Mouse (Mus musculus): ENCODE measurements around the gene Aldh18a1. TPM values are rescaled to one million over a fixed set of nuclear protein-coding genes. Genes with fewer than 3 reads are reported as not detected.
"Not testable (repeated sequence)": the region's sequence is repeated elsewhere in the genome, so short reads cannot be mapped to it uniquely, and the experiment has no call there.

Aldh18a1 gene
- 10 to 100 TPM; 19.2 to 35.1 TPM for total RNA-seq (2021)
- long read RNA-seq, experiment 1, transcript Aldh18a1-201 (19 exons, 3,527 nt) = major isoform, 39 of 80 reads
- long read RNA-seq, experiment 1, partial matches to known transcripts = 3 of 80 reads
- long read RNA-seq, experiment 1, other reads (novel, unspliced or antisense) = 33 of 80 reads
- long read RNA-seq, experiment 2, transcript Aldh18a1-201 (19 exons, 3,527 nt) = major isoform, 5 of 12 reads
- long read RNA-seq, experiment 2, partial matches to known transcripts = 5 of 12 reads
- long read RNA-seq, experiment 2, other reads (novel, unspliced or antisense) = 2 of 12 reads

DNA sequence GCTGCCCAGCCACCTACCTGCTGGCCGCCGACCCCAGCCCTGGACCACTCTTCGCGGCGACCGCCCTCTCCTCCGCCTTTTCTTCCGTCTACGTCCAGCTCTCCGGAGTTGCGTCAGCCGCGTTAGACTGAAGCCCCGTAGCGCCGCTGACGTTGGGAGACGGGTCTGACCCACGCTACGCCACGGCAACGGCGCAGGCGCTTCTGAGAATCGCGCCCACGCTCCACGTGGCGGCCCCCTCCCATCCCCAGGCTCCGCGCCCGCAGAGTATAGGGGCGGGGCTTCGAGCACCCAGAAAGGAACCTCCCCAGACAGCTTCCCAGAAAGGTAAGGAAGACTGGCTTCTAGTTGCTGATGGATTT lies at the start of gene Aldh18a1:
Gene Aldh18a1 (minus strand): TSS at position 171 of the 362 bp plus-strand sequence.
- DNase-seq = peak; percentile 95 to 96

DNA sequence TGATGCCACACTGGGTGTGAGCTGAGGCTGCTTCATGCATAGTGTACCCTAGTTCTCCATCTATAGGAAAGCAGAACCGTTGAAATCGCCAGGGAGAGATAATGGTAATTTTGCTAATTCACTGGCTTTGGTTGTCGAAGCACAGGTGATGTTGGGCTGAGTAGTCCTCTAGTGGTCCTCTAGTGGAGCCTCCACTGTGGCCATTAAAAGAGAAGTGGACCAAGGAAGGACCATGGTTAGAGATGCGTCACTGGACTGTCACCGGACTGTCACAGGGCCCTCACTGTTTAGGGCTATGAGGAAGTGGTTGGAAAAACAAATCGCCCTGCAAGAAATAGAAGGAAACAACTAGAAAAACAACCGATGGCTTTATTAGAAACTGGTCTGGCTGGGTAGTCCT lies 49.3 kb upstream of the Aldh18a1 start:
- no peak for DNase-seq

DNA sequence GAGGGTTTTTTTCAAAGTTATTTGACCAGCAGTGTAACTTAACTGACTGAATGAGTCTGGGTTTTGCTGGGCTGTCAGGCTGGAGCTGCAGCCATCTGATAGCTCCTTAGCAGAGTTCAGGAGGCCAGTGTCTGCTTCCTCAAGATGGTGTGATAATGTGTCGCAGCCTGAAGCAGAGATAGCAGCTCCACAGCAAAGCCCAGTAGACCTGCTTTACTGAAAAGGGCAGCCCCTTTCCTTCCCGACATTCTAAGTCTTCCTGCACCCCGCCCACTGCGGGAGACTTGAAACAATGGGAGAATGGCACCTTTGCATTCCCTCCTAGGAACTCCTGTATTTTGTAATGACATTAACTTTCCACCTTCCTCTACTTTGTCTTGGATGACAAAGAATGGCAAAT lies 48.8 kb upstream of the Aldh18a1 start:
- DNase-seq = peak; percentile 36 to 47

- no peak for DNase-seq
These were observed 44.9 kb upstream of the Aldh18a1 start for GRCm38 (mm10) chr19:40633144-40633543.

DNA sequence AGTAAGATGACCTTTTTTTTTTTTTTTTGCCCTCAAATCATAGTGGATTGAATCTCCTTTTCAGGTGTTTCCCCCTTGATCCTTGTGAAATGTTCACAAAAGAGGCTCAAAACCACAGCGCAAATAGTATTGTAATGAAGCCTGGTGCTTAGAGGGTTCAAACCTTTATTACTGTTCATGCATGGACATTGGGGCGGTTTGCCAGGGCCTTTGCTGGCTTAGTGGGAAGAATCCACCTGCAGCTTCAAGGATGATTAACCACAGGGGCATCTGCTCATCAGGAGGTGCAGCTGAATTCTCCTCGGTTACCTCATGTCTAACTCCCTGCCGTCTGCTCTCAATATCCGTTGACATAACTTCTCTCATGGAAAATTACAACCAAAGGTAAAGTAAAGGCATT lies 44.4 kb upstream of the Aldh18a1 start:
- DNase-seq = no peak

DNA sequence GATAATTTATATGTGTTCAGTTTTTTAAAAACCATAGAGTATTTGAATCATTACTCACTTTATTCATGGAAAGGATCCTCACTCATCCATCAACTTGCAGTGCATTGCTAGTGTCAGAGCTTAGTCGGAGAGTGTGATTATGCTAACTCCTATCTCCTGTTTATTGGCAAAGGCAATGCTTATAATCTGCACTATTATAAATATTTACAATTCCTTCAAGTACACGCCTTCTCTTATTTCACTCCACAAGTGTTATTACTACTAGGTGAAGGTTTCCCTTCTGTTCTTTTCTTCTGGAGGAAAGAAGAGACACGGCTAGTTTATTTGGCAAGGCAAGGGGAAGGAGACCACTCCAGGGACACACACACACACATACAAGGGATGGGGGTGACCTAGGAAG lies 43.9 kb upstream of the Aldh18a1 start:
- DNase-seq = no peak

GRCm38 (mm10) chr19:40630606-40631005 lies 42.3 kb upstream of the Aldh18a1 start:
- DNase-seq = no peak

- DNase-seq = peak; percentile 20 to 29
These were observed 41.8 kb upstream of the Aldh18a1 start for GRCm38 (mm10) chr19:40630096-40630495.

DNA sequence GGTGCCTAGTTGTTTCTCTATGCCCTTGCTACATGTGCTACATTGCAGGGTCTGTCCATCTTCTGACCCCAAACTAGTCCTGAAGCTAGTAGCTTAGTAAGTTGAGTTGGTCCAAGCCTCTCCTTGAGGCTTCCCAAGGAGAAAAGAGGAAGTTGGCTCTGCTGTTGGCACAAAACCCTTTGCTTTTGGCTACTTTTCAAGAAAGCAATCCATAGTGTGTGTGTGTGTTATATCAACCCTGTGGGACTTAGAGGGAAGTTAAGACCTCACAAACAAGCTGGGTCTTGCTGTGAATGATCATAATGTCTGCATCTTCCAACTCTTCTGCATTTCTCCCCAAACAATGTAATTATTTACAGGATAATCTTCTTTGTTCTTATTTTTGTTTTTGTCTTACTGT lies 40.7 kb upstream of the Aldh18a1 start:
- DNase-seq = no peak

GRCm38 (mm10) chr19:40625935-40626334 lies 37.7 kb upstream of the Aldh18a1 start:
- DNase-seq = no peak

GRCm38 (mm10) chr19:40621616-40622015 lies 33.4 kb upstream of the Aldh18a1 start:
- DNase-seq = not testable (repeated sequence)

- no peak for DNase-seq
These were observed 27.8 kb upstream of the Aldh18a1 start for GRCm38 (mm10) chr19:40616021-40616420.

DNA sequence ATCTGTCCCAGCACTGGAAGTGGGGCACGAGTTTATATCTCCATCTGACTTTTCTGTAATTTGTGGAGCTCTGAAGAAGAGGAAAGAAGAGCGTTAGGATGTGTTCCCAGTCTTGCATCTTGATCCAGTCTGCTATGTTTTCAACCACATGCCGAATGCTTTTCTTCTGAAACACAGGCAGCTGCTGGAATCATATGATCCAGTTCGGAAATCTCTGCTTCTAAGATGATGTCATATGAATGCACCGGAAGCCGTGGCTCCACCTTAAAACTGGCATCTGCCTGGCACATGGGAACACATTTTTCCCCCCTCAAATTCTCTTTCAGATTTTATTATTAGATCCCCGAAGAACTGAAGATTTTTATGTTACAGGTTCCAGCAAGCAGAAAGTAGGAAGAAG lies 26.5 kb upstream of the Aldh18a1 start:
- no peak for DNase-seq

DNA sequence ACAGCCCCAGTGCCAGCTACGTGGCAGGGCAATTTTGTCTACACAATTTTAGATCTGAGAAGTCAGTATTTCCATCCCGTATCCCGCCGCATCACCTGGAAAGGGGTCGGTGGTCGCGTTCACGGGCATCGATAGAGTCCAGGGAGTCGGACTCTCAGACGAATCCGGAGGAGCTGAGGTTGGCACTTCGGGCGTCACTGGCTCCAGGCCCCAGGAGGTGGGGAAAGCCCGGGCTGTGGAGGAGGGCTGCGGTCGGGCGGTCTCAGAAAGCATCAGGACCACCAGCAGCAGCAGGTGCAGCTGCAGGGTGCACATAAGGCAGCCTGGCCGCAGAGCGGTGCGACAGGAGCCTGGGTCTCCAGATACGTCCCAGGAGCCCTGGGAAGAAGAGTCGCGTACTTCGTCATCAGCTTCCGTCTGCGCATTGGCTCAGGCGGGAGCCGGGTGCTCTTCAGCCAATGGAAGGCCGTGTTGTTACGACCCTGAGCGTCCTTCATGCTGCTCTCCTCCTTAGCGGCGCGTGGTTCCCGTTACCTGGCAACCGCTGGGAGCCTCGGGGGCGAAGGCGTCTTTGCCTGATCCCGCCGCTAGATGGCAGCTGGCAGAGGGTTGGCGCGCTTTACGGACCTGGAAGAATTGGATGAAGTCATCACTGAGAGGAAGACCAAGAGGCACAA lies 23.7 kb upstream of the Aldh18a1 start, which contains the start of the genes Tctn3 and Entpd1:
Gene Tctn3 (minus strand): TSS at position 404 of the 677 bp plus-strand sequence.
Gene Entpd1 (plus strand): TSS at position 537 of the 677 bp plus-strand sequence.
- peak; percentile 97 for DNase-seq

DNA sequence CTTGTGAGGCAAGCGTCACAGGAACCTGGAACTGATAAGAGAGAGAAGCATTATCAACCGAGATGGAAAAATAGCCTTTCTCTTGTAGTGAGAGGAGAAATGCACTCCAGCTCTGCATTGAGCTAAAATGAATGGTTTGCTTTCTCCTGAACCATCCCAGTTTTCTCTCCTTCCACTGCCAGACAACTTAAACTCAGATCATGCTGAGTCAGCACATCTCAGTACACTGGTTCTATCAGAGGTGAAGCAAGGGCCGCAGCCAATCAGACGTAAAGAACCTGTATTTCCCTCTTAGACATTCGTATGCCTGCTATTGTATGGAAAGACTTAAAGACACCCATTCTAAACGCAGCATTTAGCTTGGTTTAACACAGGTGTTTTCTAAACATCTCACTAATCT lies 19.4 kb upstream of the Aldh18a1 start:
- DNase-seq = no peak

- no peak for DNase-seq
These were observed 16.9 kb upstream of the Aldh18a1 start for GRCm38 (mm10) chr19:40605189-40605588.

GRCm38 (mm10) chr19:40601870-40602269 lies 13.6 kb upstream of the Aldh18a1 start:
- DNase-seq = no peak

- DNase-seq = peak; percentile 11 to 31
These were observed 12.6 kb upstream of the Aldh18a1 start for GRCm38 (mm10) chr19:40600846-40601245.

- DNase-seq = peak; percentile 14 to 28
These were observed 7.6 kb upstream of the Aldh18a1 start for GRCm38 (mm10) chr19:40595831-40596230.

DNA sequence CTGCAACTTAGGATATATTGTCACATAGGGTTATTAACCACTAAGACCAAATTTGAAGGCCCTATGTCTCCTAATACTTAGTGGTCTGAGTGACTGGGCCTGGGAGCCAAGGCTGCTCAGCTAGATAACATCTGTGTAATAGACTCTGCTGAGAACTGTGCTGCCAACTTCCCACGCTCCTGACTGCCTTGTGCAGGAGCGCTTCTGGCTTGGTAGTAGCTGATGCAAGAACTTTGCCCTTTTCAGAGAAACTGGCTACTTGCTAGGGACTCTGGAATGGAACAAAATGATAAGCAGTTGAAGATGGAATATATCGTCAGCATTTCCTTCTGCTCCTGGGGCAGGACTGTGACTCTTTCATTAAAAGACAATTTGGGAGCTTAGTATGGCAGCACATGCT lies 7.0 kb upstream of the Aldh18a1 start:
- DNase-seq = peak; percentile 9 to 10

GRCm38 (mm10) chr19:40589530-40589880 lies 1.2 kb upstream of the Aldh18a1 start:
- DNase-seq = no peak

DNA sequence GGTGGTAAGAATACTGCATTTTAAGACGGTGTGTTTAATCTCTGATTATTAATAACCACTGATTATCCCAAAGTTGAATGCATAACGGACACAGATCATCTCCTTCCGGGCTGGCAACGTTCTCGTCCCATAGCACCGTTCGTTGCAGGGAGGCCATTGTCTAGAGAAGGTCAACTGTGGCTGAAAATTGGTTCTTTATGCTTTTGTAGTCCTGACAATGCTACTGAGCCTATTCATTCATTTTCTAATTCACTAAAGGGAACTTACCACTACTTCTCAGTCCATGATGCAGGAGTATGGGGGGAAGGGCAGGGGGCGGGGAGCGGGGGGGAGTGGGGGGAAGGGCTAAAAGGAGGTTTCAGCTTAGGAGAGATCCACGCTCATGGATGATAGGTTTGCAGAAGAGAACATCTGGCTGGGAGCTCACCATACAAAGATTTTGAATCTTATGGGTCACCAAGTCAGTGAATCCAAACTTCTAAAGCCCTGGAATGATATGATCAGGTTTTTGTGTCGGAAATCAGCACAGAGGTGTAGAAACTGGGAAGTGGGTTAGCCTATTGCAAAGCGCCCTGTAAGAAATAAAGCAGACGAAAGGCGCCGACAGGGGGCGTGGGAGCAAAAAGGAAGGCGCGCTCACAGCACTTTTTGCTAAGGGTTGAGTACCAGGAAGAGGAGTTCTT lies 725 bp upstream of the Aldh18a1 start:
- DNase-seq = peak; percentile 90 to 93
